Mouse (Mus musculus): ENCODE results near the gene Cdk1.

DNA sequence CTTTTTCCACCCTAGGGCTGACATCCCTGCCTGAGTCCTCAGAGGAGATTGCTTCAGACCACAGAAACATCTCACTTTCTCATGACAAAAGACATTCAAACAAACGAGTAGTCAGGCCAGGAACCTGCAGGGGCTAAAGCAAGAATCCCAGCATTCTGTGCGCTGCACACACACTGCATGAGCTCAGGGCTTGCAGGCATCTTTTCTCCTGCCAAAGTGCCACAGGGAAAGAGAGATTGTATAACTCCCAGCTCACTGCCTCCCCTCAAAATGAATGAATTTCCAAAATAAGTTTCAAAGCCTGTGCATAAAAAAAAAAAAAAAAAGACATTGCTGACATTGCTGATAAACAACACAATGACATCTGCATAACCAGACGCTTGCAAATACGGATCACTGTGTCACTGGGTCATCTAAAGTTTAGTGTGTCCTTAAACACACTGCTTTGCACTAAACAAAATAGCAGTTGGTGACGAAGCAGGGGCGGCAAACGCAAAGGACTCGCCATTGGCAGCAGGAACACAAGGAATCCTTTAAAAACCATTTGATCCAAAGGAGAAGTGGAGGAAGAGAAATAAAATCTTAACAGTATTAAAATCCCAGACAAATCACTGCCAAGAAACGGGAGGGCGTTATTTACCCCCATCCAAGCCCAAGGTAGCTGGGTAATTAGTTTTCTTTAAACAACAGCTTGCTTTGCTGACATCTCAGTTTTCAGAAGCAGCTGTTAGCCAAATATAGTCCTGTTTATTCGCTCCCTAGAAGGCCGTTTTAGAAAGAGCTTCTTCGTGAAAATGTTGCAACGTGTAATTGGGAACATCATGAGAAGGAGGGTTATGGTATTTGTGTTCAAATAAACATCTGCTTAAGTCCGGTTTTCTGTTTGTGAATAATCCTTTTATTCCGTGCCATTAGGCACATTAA, 18.2 kb downstream of the Cdk1 start:
- TF ChIP-seq CTCF (IDR thresholded peaks at IDR 0.05; ENCODE audit: extremely low read depth, insufficient read depth, low read length) (no peak), POLR2A (IDR thresholded peaks at IDR 0.05; ENCODE audit: extremely low read depth, insufficient read depth, low read length) (no peak)
